Mouse (Mus musculus) cerebellum, adult 18-20 months (tissue): ENCODE results near the gene Serpina3j.
A peak's percentile ranks its signal among the peaks of the same experiment; 100 is the strongest.
"Not testable (repeated sequence)": the region's sequence is repeated elsewhere in the genome, so short reads cannot be mapped to it uniquely, and the experiment has no call there.

Experiments
- DNase-seq, 2 experiments: peaks; one replicate each; pipeline ENCODE4 v3.0.0; 2021

Serpina3j gene

GRCm38 (mm10) chr12:104314253-104314652 is at the start of gene Serpina3j:
Gene Serpina3j, plus strand, starts transcription at chr12:104314553.
- DNase-seq: no peak

DNA sequence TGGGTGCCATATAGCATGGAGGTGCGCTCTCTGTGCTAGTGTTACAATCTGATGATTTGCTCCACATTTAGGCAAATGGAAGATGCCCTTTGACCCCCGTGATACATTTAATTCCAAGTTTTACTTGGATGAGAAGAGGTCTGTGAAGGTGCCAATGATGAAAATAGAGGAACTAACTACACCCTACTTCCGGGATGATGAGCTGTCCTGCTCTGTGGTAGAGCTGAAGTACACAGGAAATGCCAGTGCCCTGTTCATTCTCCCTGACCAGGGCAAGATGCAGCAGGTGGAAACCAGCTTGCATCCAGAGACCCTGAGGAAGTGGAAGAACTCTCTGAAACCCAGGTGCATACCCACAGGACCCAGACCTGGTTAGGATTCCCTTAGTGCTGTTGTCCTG is 48.0 kb upstream of the Serpina3j start:
- no peak for DNase-seq

GRCm38 (mm10) chr12:104278216-104279055 is 35.9 kb upstream of the Serpina3j start:
- DNase-seq: no peak

- DNase-seq: no peak
These were observed 35.3 kb upstream of the Serpina3j start for GRCm38 (mm10) chr12:104279056-104279435.

DNA sequence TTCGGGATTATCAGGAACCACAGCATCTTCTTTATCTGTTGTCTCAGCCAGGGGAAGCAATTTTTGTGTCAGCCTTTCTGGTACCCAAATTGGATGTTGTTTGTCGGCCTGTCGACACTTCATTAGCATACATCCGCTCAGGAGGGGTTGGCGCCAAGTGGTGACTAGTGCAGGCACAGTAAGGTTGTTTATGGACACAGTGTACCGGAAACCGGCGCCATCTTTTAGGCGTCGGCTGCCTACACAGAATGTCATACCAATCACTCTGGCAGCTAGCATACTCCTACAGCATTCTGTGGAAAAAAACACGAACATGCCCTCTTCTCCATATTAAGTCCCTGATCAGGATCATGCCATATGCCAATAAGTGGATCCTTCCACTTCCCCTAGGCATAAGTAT is 31.0 kb upstream of the Serpina3j start:
- no peak for DNase-seq

- DNase-seq: no peak
These were observed 26.0 kb upstream of the Serpina3j start for GRCm38 (mm10) chr12:104288336-104288735.

- DNase-seq: no peak
These were observed 24.5 kb upstream of the Serpina3j start for GRCm38 (mm10) chr12:104289872-104290271.

DNA sequence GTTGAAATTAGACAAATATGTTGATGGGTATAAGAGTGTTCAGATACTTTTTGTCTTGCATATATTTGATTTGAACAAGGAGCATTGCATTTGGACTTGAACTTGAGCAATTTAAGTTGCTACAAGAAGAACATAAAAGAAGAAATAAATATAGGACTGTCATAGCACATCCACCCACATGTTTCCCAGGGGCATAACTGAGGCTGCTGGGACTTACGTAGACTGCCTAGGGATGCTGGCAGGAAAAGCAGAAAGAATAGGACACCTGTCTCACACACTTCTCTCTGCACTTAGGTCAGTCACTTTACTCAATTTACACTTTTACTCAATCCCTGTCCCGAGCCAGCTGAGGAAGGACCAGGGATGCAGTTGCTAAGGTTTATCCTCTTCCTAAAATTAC is 20.4 kb upstream of the Serpina3j start:
- DNase-seq: no peak

GRCm38 (mm10) chr12:104298049-104298448 is 16.3 kb upstream of the Serpina3j start:
- DNase-seq: no peak

DNA sequence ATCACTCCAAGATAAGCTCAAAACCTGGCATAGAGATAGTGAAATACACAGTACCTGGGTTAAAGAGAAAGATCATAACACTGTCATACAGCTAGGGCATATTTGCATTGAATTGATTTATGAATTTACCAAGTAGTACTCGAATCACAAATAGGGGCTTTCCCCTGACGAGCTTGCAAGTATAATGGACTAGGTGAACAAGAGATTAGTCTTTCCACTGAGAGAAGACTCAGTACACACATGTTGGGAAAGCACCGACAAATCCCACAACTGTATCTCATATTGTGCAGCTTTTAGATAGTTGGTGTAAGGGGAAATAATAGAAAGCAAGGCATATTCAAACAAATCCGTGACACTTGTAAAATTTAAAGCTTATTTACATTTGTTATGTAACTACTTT is 8.4 kb upstream of the Serpina3j start:
- DNase-seq: no peak

- DNase-seq: no peak
These were observed 8.1 kb downstream of the Serpina3j start for GRCm38 (mm10) chr12:104322454-104322853.

GRCm38 (mm10) chr12:104331701-104332100 is 17.3 kb downstream of the Serpina3j start:
- no peak for DNase-seq

GRCm38 (mm10) chr12:104336873-104337272 is 22.5 kb downstream of the Serpina3j start:
- DNase-seq: not testable (repeated sequence)

DNA sequence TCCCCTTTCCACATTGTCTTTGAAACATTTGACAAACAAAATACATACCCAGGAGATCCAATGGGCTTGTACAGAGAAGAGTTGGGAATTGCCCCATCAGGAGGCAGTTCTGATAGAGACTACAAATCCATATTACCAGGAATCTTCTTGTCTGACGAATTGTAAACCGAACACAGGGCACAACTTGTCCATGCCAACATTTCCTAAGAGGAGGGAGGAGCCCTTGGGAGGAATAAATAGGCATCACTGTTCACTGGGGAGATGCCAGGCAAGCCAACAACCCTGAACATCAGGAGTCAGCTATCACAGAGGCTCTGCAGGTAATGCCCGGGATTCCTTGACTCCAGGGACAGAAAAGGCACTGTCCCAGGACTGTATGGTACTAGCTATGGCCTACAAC is 23.9 kb downstream of the Serpina3j start, which contains the start of the genes Serpina3k and Serpina3m:
TSS of gene Serpina3k (plus strand) at position 261 of the 400 bp plus-strand sequence.
TSS of gene Serpina3m (plus strand) at position 261 of the 400 bp plus-strand sequence.
- not testable (repeated sequence) for DNase-seq

- no peak for DNase-seq
These were observed 24.4 kb downstream of the Serpina3j start for GRCm38 (mm10) chr12:104338705-104339104.

- DNase-seq: not testable (repeated sequence)
These were observed 28.1 kb downstream of the Serpina3j start for GRCm38 (mm10) chr12:104342489-104342888.

DNA sequence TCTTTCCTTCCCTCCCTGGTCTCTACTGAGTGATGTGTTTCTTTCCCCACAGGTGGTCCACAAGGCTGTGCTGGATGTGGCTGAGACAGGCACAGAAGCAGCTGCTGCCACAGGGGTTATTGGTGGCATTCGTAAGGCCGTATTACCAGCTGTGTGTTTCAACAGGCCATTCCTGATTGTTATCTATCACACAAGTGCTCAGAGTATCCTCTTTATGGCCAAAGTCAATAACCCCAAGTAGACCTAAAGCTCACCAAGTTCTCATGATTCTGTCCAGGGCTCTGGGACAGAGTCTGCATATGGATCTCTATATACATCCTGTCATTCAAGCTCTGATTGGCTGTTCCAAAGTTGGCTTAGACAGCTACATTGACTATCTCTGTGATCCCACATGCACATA is 30.8 kb downstream of the Serpina3j start:
- DNase-seq: no peak

DNA sequence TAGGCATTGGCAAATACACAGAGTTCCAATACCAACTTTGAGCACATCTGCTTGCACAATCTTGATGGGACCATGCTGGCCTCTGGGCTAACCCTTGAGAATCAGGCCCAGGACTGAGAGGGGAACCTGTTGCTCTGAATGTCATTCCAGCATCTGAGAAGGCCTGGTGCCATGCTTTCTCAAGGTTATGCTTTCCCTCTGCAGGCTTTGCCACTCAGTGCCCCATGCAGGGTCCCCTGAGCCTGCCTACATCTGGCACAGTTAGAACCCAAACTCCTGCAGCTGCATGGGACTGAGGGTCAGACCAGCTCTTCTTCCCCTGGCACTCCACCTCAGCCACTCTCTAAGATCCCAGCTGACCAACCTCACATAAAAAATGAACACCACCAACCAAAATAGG is 31.4 kb downstream of the Serpina3j start:
- DNase-seq: no peak

DNA sequence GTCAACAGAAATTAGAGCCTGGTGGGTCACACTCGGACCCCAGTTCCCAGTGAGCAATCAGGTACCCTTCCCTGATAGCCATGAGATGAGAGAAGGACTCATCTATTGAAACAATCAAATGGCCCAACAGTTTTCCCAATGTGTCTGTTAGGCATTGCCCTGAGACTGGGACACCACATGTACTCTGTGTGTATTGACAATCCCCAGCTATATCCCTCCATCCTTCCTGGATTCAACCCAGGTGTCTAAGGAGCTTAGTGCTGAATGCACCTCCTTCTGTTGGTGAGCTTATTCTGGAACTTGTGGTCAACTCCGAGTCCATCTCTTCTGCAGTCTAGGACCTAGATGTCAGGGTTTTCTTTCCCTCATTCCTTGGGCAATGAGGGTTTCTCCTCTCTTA is 32.7 kb downstream of the Serpina3j start:
- DNase-seq: no peak

DNA sequence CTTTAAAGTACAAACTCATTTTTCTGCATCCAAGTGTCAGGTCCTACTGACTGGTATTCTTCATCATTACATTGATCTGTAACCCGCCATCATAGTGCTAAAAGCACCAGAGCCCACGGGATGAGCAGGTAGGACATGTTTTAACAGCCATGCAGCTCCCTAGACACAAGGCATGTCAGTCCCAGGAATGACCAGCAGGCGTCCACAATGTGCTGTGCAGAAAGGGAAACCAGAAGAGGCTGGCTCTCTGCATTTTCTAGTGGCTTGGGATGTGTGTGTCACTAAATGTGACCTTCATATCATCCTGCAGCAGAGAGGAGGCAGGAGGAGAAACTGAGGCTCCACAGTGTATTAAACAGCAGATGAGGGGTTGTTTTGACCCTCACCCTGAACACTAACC is 37.5 kb downstream of the Serpina3j start:
- peak; percentile 23 to 25 for DNase-seq

- DNase-seq: no peak
These were observed 41.7 kb downstream of the Serpina3j start for GRCm38 (mm10) chr12:104356006-104356405.

DNA sequence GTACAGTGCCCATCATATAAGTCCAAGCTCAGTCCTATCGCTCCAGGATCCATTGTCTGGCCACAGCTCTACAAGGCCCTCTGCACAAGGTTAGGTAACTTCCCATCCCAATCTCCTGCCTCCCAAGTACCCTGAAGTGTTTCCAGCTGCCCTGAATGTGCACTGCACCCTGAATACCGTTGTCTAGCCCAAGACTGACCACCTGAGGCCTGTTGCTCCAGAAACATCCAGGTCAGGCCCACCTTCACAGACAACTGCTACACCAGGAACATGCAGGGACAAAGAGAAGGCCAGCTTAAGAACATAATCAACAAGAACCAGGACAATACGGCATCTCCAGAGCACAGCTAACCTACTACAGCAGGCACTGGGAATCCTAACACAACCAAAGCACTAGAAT is 55.6 kb downstream of the Serpina3j start:
- no peak for DNase-seq
